Mouse (Mus musculus): ENCODE measurements at regions not wholly inside any gene's neighbourhood (a gene's known extent, or its start where the extent isn't known, plus 50 kb on each side); places are given as distances from the start of the nearest gene placed in this dataset.
"Not testable (repeated sequence)": the region's sequence is repeated elsewhere in the genome, so short reads cannot be mapped to it uniquely, and the experiment has no call there.

DNA sequence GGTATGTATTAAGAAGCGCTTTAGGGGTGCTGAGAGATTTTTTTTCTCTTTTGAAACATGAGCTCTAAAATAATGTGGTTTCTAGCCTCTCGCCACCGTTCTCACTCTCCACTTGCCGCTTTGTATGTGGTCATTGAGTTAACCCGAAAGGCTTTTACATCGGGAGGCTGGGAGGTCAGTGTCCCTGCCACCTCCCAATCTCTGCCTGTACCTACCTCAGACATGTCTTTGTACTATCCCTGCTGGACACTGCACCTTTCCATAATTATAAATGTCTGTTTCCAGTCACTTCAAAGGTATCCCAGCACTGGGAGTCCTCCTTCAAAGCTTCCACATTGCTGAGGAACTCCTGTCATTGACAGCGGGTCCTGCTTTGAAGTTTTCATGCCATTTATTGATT is 347.6 kb upstream of the Tbc1d2b start:
- no peak for DNase-seq (ENCODE audit: low spot score)

DNA sequence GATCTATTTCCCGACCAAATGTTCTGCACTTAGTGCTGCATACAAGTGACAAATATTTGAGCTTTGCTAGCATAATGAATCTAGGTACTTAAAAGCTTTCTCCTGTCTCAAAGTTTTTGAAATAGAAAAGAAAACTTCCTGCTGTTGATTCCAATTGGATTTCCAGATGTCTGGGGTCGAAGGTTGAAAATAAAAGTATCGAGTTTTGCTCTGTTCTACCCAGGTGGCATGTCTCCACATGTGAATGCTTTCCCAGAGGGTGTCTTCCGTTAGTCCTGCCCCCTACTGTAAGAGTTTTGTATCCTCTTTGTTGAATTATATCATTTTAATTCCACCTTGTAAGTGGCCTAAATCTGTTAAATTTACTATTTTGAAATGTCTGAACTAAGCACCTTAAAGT is 327.3 kb upstream of the Tbc1d2b start:
- DNase-seq (ENCODE audit: low spot score) = no peak

DNA sequence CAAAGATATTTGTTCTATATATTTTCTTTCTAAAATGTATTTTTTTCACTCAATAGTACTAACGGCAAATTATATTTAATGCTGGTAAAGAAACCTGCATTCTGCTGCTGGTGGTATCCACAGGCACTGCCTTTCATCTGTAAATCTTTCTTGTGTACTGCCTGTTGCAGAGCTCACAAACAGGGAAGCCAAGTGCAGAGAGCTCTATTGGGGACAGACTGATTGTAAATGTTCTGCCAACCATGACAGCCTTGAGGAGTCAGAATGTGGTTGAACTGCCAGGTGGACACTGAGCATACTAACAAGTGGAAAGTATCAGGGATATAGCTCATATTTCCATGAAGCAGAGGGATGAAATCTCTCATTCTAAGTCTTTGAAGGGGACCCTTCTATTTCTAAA is 286.1 kb upstream of the Tbc1d2b start:
- no peak for DNase-seq (ENCODE audit: low spot score)

DNA sequence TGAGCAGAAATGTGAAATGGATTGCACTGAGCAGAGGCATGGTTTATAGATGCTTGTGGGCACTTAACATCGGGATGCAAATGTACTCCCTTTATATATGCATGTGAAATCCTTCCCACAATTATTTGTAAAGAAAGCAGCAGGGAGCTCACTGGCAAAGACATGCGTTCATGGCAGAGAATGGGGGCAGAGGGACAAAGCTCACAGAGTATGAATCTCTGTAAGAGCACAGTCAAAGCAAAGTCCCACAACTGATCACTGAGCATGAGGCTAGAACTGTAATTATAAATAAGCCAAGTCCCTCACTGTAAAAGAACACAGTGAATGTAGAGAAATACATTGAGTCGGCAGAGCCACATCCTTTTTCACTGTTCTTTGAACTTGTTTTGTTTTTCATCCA is 285.6 kb upstream of the Tbc1d2b start:
- no peak for DNase-seq (ENCODE audit: low spot score)

DNA sequence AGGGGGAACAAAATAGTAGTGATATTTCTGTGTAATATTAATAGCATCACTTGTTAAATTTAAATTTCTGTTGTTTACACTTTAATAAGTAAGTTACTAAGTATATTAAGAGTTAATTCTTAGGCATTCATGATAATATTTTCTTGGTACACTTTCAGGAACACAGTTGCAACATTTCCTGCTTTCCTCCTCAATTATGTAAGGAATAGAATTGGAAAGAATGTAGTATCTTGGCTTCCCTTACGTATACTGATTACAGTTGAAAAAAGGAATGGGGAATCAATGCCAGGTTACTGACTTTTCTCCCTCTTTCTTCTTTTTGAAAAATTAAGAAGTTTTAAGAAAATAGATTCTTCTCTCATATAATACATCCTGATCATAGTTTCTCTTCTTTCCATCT is 277.3 kb upstream of the Tbc1d2b start:
- no peak for DNase-seq (ENCODE audit: low spot score)

DNA sequence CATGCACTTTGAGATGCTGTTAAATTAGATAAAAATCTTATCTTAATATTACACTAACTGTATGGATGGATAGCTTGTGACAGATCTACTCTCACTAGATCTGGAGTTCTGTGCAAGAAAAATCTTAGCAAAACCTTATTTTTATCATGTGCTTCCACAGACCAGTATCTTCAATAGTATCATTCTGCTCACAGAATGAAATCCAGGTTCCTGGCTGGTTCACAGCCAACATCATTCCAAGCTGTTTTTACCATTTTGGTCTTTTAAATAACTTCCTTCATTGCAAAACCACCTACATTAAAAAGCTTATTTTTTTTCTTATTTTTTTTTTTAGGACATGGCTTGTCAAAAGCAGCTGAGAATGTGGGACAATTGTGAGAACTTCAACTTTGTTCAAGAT is 276.1 kb upstream of the Tbc1d2b start:
- no peak for DNase-seq (ENCODE audit: low spot score)

DNA sequence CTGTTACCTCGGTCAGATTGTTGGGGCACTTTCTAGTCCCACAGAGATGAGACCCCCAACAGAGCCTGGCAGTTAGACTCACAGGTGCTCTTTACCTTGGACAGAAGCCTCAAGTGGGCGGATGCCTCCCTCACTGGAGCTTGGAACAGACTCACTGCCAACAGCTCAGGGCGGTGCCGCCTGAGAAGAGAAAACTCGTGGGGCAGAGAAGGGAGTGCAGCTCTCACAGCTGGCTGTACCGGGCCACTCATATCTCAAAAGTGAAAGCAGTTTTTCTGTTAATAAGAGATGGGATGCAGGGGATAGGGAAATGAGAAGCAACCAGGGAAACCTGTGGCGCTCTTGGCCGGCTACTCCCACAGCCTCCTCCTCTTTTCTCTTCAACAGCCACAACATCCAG is 267.1 kb upstream of the Tbc1d2b start:
- DNase-seq (ENCODE audit: low spot score) = not testable (repeated sequence)

DNA sequence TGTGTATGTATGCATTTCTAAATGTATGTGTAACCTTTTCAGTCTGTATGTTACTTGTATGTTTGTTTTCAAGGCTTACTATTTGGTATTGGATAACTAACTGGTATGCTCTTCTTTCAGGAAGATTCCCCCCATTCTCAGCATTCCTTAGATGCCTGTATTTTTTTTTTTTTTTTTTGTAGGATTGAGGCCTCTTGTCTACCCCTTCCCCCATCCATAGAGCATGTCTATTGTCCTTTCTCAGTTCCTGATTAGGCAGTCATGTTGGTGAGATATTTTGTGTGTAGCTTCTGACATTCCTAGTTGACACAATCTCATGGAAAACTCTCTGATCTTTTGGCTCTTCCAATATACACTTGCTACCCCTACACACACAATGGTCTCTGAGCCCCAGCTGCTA is 262.8 kb upstream of the Tbc1d2b start:
- DNase-seq (ENCODE audit: low spot score) = no peak

DNA sequence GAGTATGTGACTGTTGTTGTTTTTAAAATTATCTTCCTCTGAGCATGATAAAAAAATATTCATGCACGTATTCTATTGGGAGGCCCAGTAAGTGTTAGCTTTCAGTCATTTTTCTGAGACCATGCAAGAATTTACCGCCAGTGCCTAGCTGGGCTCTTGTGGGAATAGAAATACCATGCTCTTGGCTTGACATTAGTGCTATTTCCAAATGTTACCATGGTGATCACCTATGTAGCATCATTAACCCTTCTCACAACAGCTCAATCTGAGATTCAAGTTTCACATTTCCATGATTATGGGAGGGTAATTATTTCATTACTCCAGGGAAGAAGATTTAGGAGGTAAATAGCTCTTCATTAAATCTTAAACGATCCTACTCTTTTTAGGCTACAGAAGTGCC is 250.6 kb upstream of the Tbc1d2b start:
- DNase-seq (ENCODE audit: low spot score) = no peak

DNA sequence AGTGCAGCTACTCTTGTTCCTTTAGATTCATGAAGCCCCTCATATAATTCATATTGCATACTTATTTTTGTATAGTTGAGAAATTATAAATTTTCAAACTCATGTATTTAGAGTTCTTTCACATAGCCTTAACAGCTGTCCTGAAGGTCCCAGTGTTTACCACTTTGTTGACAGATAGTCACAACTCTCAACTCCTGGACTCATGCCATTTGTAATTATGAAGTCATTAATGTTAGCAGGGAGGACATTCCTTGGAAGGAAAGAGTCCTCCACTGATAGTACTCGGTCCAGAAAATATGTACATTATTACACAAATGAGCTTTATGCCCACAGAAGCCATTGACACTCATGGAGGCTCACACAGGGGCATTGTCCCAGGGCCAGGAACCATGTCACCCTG is 224.3 kb upstream of the Tbc1d2b start:
- DNase-seq (ENCODE audit: low spot score) = no peak

DNA sequence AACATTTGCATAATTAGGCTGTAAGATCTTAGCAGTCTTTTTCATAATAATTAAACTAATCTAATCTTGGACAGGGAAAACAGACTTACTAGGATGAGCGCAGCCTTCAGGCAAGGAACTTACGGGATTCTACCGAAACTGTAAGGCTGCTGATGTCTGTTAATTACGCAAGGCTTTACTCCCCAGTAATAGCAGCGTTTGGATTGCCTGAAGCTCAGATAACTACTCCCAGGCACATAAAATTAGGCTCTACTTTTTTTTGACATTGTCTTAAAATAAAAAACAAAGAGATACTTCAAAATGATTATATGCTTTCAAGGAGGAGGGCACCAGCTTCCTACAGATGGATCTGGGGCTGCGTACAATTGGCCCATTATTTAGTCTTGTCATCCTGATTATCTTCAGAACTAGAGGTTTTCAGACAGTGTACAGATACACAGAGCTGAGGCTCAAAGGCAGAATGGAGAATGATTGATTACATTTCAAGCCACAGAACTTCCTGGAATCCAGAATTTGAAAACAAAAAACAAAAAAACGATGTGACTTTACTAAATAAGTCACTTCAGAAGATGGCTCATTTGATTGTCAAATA is 220.1 kb upstream of the Tbc1d2b start:
- DNase-seq (ENCODE audit: low spot score) = no peak

DNA sequence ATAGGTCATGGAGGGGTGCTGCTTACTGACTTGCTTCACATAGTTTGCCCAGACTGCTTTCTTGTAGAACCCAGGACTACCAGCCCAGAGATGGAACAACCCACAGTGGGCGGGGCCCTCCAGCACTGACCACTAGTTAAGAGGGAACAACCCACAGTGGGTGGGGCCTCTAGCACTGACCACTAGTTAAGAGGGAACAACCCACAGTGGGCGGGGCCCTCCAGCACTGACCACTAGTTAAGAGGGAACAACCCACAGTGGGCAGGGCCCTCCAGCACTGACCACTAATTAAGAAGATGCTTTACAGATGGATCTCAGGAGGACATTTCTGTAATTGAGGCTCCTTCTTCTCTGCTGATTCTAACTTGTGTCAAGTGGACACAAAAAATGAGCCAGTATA is 180.0 kb upstream of the Tbc1d2b start:
- DNase-seq (ENCODE audit: low spot score) = no peak

DNA sequence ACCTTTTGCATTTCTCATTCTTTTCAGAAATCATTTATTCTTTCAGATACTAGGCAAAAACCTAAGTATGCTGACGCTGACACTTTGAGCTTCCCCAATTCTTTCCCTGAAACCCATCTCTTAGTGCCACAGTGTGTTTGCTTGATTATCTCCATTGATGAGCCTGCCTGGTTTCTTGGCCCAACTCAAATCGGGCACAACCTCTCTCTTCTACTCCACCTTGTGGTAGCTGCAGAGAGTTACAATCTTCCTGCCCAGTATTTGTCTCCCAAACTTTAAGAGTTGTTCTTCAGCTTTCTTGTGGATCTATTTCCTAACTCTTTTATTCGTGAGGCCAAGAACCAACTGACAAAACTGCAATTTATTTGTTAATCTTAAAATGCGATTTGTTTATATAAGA is 176.4 kb upstream of the Tbc1d2b start:
- DNase-seq (ENCODE audit: low spot score) = peak; percentile 35

DNA sequence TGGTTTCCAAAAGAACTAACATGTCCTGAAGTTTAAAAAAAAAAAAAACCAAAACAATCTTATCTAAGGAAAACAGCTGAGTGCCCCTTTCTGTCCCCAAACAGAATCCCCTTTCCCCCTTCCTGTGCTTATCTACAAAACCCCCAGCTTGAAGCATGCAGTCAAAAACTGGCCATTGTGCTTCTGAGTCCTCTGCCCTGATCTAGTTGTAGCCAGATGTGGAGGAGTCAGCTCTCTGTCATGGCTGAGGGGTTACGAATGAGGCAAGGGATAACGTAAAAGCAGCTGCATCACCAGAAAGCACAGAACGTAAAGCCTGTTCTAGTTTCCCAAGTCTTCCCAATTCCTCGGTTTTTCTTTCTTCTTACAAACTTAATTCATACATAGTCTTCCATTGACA is 164.3 kb upstream of the Tbc1d2b start:
- no peak for DNase-seq (ENCODE audit: low spot score)

DNA sequence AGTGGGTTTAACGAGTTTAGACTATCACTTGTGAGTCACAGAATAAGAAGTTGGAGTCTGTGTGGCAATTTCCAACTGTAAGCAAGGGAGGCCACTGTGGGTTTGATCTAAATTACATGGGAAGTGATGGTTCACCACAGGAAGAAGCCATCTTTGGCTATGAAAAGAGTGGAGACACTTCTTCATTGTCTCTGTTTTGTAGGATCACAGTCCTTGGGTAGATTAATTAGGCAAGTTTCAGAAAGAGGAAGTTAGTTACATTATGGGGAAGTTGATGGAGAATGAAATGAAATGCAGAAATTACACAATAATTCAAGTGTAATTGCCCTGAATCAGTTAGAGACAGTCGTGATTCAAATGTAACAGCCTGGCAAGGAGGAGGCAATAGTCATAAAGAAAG is 160.3 kb upstream of the Tbc1d2b start:
- no peak for DNase-seq (ENCODE audit: low spot score)

DNA sequence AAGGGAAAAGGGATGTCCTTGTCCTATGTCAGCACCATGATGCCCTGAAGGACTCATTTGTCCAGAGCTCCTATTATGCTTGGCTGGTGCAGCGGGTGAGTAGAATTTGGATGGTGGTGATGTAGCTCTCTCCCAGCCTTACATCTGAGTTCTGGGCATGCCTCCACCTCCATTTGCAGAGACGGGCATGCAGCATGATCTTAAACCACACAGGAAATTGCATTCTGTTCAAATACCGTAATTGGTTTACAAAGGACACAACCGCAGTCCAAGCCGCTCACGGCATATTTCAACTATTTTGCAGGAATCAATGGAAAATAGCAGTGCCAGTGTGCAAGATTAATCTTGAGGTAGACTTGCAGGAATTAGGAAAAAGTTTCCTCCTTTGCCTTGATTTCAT is 151.1 kb upstream of the Tbc1d2b start:
- no peak for DNase-seq (ENCODE audit: low spot score)

DNA sequence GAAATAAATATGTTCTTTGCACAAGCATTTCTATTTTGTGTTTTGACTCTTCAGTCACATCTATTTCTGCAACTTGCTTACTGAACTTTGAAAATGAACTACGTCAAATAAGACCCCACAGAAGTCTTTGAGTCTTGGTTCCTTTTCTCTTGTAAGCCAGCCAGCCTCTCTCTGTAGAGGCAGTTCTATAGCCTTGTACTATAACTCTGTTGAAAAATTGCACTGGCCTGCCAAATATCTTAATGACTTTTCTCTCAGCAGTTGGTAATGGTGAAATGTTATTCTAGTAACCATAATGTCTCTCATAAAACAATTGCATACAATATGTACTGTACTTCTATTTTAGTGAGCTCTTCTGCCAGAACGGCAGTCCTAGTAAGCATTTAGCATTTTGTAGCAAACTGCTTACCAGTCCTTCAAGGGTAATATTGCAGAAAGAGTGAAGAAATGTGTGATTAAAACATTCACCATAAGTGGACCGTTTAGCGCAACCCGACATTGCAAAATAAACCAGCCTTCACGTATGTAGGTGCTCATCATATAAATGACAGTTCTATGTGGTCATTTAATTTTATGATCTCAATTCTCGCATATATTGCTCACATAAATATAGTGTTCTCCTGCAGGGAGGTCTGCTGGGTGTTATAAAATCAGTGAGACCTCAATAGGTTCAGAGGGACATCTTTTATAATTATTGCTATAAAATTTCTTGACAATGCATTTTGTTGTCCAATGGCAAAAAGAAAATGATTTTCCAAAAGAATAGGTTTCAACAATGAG is 149.3 kb upstream of the Tbc1d2b start:
- no peak for DNase-seq (ENCODE audit: low spot score)

DNA sequence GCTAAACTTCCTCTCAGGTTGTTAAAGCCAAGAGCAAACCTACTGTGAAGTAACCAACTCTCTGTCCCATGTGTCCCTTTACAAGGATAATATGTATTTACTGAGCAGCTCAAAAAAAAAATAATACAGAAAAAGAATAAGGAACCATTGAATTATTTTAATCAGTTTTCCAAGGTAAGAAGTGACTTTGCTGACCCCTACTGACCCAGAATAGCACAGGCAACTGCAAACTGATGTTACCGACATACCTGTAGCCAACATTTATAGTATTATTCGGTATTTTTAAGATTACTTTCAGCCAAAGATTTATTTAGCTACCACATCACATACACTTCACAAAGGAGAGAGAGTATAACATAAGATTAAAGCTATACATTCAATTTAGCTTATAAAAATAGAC is 138.2 kb upstream of the Tbc1d2b start:
- no peak for DNase-seq (ENCODE audit: low spot score)

DNA sequence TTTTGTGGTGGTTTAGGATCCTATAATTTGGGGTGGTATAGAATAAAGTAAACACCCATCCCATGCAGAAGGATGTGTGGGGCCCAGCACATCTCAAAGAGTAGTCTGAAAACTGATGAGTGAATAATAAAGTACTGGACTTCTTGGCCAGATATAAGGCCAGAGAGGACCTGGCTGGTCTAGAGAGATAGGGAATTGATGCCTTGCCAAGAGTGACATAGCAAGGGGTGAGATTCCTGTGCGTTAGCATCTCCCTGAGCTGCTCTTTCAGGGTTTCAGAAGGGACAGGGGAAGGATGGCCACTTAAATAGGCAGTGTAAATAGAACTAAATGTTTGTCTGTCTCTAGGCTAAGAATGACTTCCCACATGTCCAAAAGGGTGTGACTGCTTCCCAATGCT is 137.0 kb upstream of the Tbc1d2b start:
- DNase-seq (ENCODE audit: low spot score) = no peak

DNA sequence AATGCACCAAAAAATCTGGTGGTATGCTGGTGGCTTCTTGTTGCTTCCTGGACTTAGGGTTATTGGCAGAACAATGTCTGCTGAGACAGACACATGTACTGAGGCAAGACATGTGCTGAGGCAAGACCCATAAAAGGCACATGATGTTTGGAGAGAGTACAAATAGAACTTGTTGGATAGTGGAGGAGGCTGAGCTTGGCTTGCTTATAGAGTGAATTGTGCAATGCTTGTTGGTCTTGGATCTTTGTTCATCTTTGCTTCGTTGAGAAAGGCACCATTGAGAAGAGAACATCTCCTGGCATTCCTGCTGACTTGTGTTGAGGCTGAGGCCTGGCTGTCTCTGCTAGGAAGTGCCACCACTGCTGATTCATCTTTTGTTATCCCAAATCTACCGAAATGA is 117.8 kb upstream of the Tbc1d2b start:
- no peak for DNase-seq (ENCODE audit: low spot score)

DNA sequence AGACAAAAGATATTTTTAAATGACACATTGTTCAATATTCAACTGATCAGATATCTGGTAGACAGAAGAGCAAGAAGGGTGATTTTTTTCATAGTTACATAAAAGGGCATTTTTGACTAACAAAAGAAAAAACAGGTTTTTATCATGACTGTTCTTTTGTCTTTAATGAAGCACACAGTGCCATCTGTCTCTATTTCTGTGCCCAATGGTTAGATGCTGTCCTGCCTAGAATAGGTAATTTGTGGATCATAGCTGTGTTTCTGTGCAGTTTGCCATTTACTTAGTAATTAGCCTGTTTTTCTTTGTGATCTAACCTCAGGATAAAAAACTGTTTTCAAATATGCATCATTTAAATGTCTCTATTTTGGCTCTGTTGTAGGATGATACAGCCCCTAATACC is 114.4 kb upstream of the Tbc1d2b start:
- DNase-seq (ENCODE audit: low spot score) = no peak

DNA sequence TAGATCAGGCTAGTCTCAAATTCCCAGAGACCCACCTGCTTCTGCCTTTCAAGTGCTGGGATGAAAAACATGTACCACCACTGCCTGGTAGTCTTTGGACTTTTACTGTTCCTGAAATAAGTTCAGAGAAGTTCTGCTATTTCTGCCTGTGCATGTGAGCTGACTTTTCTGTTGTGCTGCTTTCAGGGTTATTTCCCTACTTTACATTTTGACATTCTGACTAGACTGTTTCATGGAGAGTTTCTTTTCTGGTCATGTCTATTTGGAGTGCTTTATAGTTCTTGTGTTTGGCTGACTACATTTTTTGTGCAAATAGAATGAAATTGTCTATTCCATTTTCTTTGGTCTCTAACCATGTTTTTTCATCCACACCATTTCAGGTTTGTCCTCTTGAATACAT is 109.5 kb upstream of the Tbc1d2b start:
- DNase-seq (ENCODE audit: low spot score) = no peak

DNA sequence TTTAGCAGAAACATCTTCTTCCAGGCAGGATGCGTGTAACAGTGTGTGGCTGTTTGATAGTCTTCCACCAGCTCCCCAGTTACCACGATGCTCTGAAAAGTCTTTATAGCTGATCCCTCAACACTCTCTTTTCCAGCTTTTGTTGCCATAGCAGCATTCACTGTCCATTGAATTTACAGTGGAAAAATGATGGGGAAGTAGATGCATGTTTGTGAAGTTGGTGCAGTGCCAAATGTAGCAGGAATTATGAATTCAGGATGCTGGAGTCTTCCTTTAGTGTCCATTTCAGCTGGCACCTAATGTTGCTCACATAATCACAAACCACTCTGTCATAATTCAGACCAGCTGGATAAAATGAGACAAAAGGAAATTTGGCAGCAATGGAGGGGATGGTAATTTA is 99.0 kb upstream of the Tbc1d2b start:
- DNase-seq (ENCODE audit: low spot score) = no peak

DNA sequence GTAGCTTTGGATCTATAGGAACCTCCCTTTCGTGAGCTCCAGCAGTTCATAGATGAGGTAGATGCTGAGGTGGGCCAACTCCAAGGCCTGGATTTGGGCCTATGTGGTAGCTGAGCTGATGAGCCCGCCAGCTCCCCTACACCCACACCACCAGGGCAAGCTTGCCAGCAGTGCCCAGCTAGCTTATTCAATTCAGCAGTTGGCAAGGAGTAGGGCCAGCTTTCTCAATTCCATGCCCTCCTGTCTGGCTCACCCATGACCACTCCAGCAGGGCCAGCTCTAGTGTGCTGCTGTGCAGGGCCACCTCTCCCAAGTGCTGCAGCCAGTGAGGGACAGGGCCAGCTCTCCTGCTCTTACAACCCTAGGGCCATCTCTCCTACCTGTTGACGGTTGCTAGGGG is 97.1 kb upstream of the Tbc1d2b start:
- no peak for DNase-seq (ENCODE audit: low spot score)

Measured in thymus, postnatal 0 days (tissue).